Mouse (Mus musculus) c-Kit-negative CD71-positive TER-119-positive erythroid progenitor cells, embryonic 14.5 days (primary cell): ENCODE results near the gene Cox6b2.

Experiments used
- DNase-seq: peaks from one replicate; pipeline ENCODE4 v3.0.0-alpha.2; 2013; ENCODE audit warnings: low read depth, low spot score

The Cox6b2 gene

GRCm38 (mm10) chr7:4719276-4719675 is 33.6 kb downstream of the Cox6b2 start:
- no peak for DNase-seq

GRCm38 (mm10) chr7:4716955-4717354 is 35.9 kb downstream of the Cox6b2 start:
- no peak for DNase-seq

- DNase-seq: no peak
Measured at GRCm38 (mm10) chr7:4712594-4712993, 40.3 kb downstream of the Cox6b2 start.

- DNase-seq: no peak
Measured at GRCm38 (mm10) chr7:4705098-4705497, 47.8 kb downstream of the Cox6b2 start.

GRCm38 (mm10) chr7:4703195-4703594 is 49.7 kb downstream of the Cox6b2 start:
- no peak for DNase-seq

- DNase-seq: no peak
Measured at GRCm38 (mm10) chr7:4702334-4702733, 50.6 kb downstream of the Cox6b2 start.
